ENCODE assay signal across 26 mouse cellular contexts in the genomic region with DNA sequence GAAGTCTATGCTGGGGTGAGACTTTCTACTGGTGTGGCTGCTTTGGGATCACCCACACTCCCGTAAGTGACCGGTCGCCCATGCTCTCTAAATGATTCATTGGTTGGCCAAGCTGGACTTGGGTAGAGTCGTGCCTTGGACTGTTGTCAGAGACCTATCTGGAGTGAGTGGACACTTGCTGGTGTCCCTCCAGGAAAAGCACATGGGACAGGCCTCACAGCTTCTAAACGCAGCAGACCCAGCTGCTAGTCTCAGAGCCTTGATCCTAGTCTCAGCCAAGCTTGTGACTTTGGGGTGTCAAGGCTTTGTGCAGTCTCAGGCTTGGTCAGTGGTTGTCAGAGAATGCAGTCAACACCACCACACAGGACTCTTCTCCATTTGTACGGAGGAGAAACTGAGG. TPM values are rescaled to one million over a fixed set of nuclear protein-coding genes. Genes with fewer than 3 reads are reported as not detected.
DNase-seq lines count a peak whose midpoint lies in the region; ATAC-seq and TF ChIP-seq lines count a peak whose summit lies in the region.
"Had no signal": no experiment of that assay in that cellular context is flagged by ENCODE, and none has a peak within 500 bp of the region (broad histone marks: within the 10 kb centered on the region; RNA-seq: fewer than 3 reads in every experiment).

No protein-coding gene starts in this region.

- no peak overlapping the region for H3K4me3 ChIP-seq in midbrain, embryonic 10.5 days
- H3K4me3 ChIP-seq in midbrain, embryonic 16.5 days (ENCODE audit: low read depth, low read length): no peak overlapping the region
- H3K4me3 ChIP-seq in heart, embryonic 11.5 days (ENCODE audit: low read depth, low read length): no peak overlapping the region
- no peak overlapping the region for H3K4me3 ChIP-seq in stomach, postnatal 0 days (ENCODE audit: low read depth, low read length)
- H3K4me3 ChIP-seq: embryonic facial prominence, embryonic 12.5 days; erythroblast, embryonic 14.5 days; left cerebral cortex, adult 2 months; midbrain, embryonic 15.5 days had no signal

- H3K36me3 ChIP-seq in midbrain, embryonic 10.5 days: no peaks in the 10 kb centered on the region
- no peaks in the 10 kb centered on the region for H3K36me3 ChIP-seq in midbrain, embryonic 16.5 days (ENCODE audit: control insufficient read depth, insufficient read depth, low read length)
- H3K36me3 ChIP-seq in heart, embryonic 11.5 days (ENCODE audit: control insufficient read depth, insufficient read depth, low read length): no peaks in the 10 kb centered on the region
- no peaks in the 10 kb centered on the region for H3K36me3 ChIP-seq in stomach, postnatal 0 days (ENCODE audit: control insufficient read depth, insufficient read depth, low read length)
- H3K36me3 ChIP-seq: embryonic facial prominence, embryonic 12.5 days; midbrain, embryonic 15.5 days had no signal

- no peak for ATAC-seq in midbrain, embryonic 16.5 days
- no peak for ATAC-seq in heart, embryonic 11.5 days (replicated peaks; ENCODE audit: insufficient number of reproducible peaks, low FRiP score, low TSS enrichment)
- ATAC-seq in stomach, postnatal 0 days (ENCODE audit: low FRiP score, low TSS enrichment): no peak
- ATAC-seq: CD4-positive, CD25-positive, alpha-beta regulatory T cell, adult 4 months; liver, postnatal 0 days; Patski had no signal

- intact Hi-C loops in heart, postnatal 10 days (cut with DNase I): no loop called here

- WGBS in midbrain, embryonic 10.5 days: 90% methylated on average over 6 of the region's 6 CpGs
- 95% methylated on average over 6 of the region's 6 CpGs for WGBS in midbrain, embryonic 16.5 days
- 83% methylated on average over 6 of the region's 6 CpGs for WGBS in heart, embryonic 11.5 days (ENCODE audit: insufficient replicate concordance)
- 82% methylated on average over 6 of the region's 6 CpGs for WGBS in stomach, postnatal 0 days

- H3K4me2 ChIP-seq in midbrain, embryonic 16.5 days (ENCODE audit: low read length): no peak overlapping the region
- no peak overlapping the region for H3K4me2 ChIP-seq in heart, embryonic 11.5 days
- peak overlapping the region; percentile 36; the same call in 1 of the 2 replicates for H3K4me2 ChIP-seq in stomach, postnatal 0 days (replicated peaks; ENCODE audit: low read depth)
- H3K4me2 ChIP-seq: embryonic facial prominence, embryonic 12.5 days; midbrain, embryonic 15.5 days had no signal

- no peak for TF ChIP-seq CTCF in stomach, postnatal 0 days (IDR thresholded peaks at IDR 0.05; ENCODE audit: low read depth)

- TF ChIP-seq EP300 in stomach, postnatal 0 days (optimal IDR thresholded peaks at IDR 0.05): no peak

- H3K9ac ChIP-seq in midbrain, embryonic 16.5 days (ENCODE audit: low read depth, low read length): no peak overlapping the region
- H3K9ac ChIP-seq in heart, embryonic 11.5 days (ENCODE audit: low read depth, low read length): no peak overlapping the region
- no peak overlapping the region for H3K9ac ChIP-seq in stomach, postnatal 0 days (ENCODE audit: low read length)
- H3K9ac ChIP-seq: embryonic facial prominence, embryonic 12.5 days; liver, postnatal 0 days; midbrain, embryonic 15.5 days had no signal

- no peak for DNase-seq in midbrain, embryonic 10.5 days (ENCODE audit: low spot score)
- peak; percentile 72 to 73 for DNase-seq in heart, postnatal 10 days
- no peak for DNase-seq in stomach, postnatal 0 days (ENCODE audit: low spot score)
- DNase-seq in kidney, adult 9 months: no peak
- DNase-seq in right cerebral cortex, postnatal 36 days (ENCODE audit: low spot score in 2 of 2): no peak
- no peak for DNase-seq in retina, postnatal 1 day
- DNase-seq: kidney, adult 18-20 months; kidney, postnatal 14 days; left cerebral cortex, postnatal 4 days; liver, postnatal 0 days; thymus, adult 18-20 months had no signal

- H3K9me3 ChIP-seq in midbrain, embryonic 10.5 days (replicated peaks): peaks cover 8% of the 10 kb centered on the region; the same call in 1 of the 2 replicates
- no peaks in the 10 kb centered on the region for H3K9me3 ChIP-seq in midbrain, embryonic 16.5 days (replicated peaks; ENCODE audit: control insufficient read depth, low read length, poor library complexity, severe bottlenecking)
- H3K9me3 ChIP-seq in heart, embryonic 11.5 days (replicated peaks; ENCODE audit: control insufficient read depth, low read length): no peaks in the 10 kb centered on the region
- H3K9me3 ChIP-seq in stomach, postnatal 0 days (ENCODE audit: control insufficient read depth, low read length): no peaks in the 10 kb centered on the region
- H3K9me3 ChIP-seq: embryonic facial prominence, embryonic 12.5 days; midbrain, embryonic 15.5 days had no signal

- peaks cover 6% of the 10 kb centered on the region; the same call in 1 of the 2 replicates for H3K27me3 ChIP-seq in midbrain, embryonic 10.5 days (ENCODE audit: low read depth, poor library complexity, severe bottlenecking)
- no peaks in the 10 kb centered on the region for H3K27me3 ChIP-seq in midbrain, embryonic 16.5 days (ENCODE audit: control insufficient read depth, insufficient read depth, low read depth, low read length)
- no peaks in the 10 kb centered on the region for H3K27me3 ChIP-seq in heart, embryonic 11.5 days (ENCODE audit: control insufficient read depth, insufficient read depth, low read length)
- no peaks in the 10 kb centered on the region for H3K27me3 ChIP-seq in stomach, postnatal 0 days (ENCODE audit: control insufficient read depth, insufficient read depth, low read length)
- H3K27me3 ChIP-seq: midbrain, embryonic 15.5 days had no signal

- 0 out of 2 replicates have a peak overlapping the region, but pooled peaks have one; percentile 64 for H3K27ac ChIP-seq in midbrain, embryonic 10.5 days (replicated peaks)
- H3K27ac ChIP-seq in midbrain, embryonic 16.5 days (ENCODE audit: low read length): no peak overlapping the region
- peak overlapping the region; percentile 77; the same call in 1 of the 2 replicates for H3K27ac ChIP-seq in heart, embryonic 11.5 days (ENCODE audit: low read depth, low read length)
- no peak overlapping the region for H3K27ac ChIP-seq in stomach, postnatal 0 days (replicated peaks)
- H3K27ac ChIP-seq: embryonic facial prominence, embryonic 12.5 days; left cerebral cortex, adult 2 months; midbrain, embryonic 15.5 days had no signal

- H3K4me1 ChIP-seq in midbrain, embryonic 10.5 days: peaks cover 10% of the 10 kb centered on the region
- H3K4me1 ChIP-seq in midbrain, embryonic 16.5 days (ENCODE audit: control insufficient read depth, insufficient read depth, low read length): no peaks in the 10 kb centered on the region
- H3K4me1 ChIP-seq in heart, embryonic 11.5 days (ENCODE audit: control insufficient read depth, insufficient read depth, low read length): peaks cover 8% of the 10 kb centered on the region
- no peaks in the 10 kb centered on the region for H3K4me1 ChIP-seq in stomach, postnatal 0 days (replicated peaks; ENCODE audit: control insufficient read depth, insufficient read depth)
- H3K4me1 ChIP-seq: embryonic facial prominence, embryonic 12.5 days; midbrain, embryonic 15.5 days had no signal

RNA-seq across cellular contexts. Expression of gene Asb2, which starts 3.1 kb away (rescaled TPM):
- 0.53 and 0.83 TPM in 2 replicates for polyA plus RNA-seq in midbrain, embryonic 10.5 days (2016; fragmentation: Nextera tagmentation; extraction: Ambion mirVana)
- 0.80 and 0.82 TPM in 2 replicates for polyA plus RNA-seq in midbrain, embryonic 16.5 days (2015; fragmentation: Nextera tagmentation; extraction: Ambion mirVana)
- 225 and 236 TPM in 2 replicates for polyA plus RNA-seq in heart, embryonic 11.5 days (2014; fragmentation: Nextera tagmentation; extraction: Ambion mirVana)
- 100 to 1,000 TPM; 406 to 430 TPM for total RNA-seq in heart, postnatal 10 days (2021)
- 17.4 and 20.2 TPM in 2 replicates for polyA plus RNA-seq in stomach, postnatal 0 days (2015; fragmentation: Nextera tagmentation; extraction: Ambion mirVana)
- total RNA-seq: hematopoietic stem cell, adult 5-6 weeks; neutrophil, adult 5-6 weeks had no signal

RNA-seq across cellular contexts. Expression of gene Otub2, which starts 35.7 kb away (rescaled TPM):
- 11.8 and 12.7 TPM in 2 replicates for polyA plus RNA-seq in midbrain, embryonic 10.5 days (2016; fragmentation: Nextera tagmentation; extraction: Ambion mirVana)
- 23.5 and 24.4 TPM in 2 replicates for polyA plus RNA-seq in midbrain, embryonic 16.5 days (2015; fragmentation: Nextera tagmentation; extraction: Ambion mirVana)
- polyA plus RNA-seq in heart, embryonic 11.5 days (2014; fragmentation: Nextera tagmentation; extraction: Ambion mirVana): 20.1 and 24.3 TPM in 2 replicates
- 1 to 10 TPM; 2.7 to 3.4 TPM for total RNA-seq in heart, postnatal 10 days (2021)
- polyA plus RNA-seq in stomach, postnatal 0 days (2015; fragmentation: Nextera tagmentation; extraction: Ambion mirVana): 18.8 and 20.1 TPM in 2 replicates

RNA-seq across cellular contexts. Expression of gene Fam181a, which starts 42.0 kb away (rescaled TPM):
- 52.7 and 54.9 TPM in 2 replicates for polyA plus RNA-seq in midbrain, embryonic 10.5 days (2016; fragmentation: Nextera tagmentation; extraction: Ambion mirVana)
- polyA plus RNA-seq in midbrain, embryonic 16.5 days (2015; fragmentation: Nextera tagmentation; extraction: Ambion mirVana): 5.3 and 7.7 TPM in 2 replicates
- not detected in 2 replicates for polyA plus RNA-seq in heart, embryonic 11.5 days (2014; fragmentation: Nextera tagmentation; extraction: Ambion mirVana)
- not detected for total RNA-seq in heart, postnatal 10 days (2021)
- not detected in 2 replicates for polyA plus RNA-seq in stomach, postnatal 0 days (2015; fragmentation: Nextera tagmentation; extraction: Ambion mirVana)
- total RNA-seq: adrenal gland, postnatal 10 days; ES-E14; hematopoietic stem cell, adult 5-6 weeks; liver, adult 2 months; megakaryocyte, adult 5-6 weeks; neutrophil, adult 5-6 weeks had no signal
- polyA plus RNA-seq: CD4-positive, CD25-positive, alpha-beta regulatory T cell, adult 4 months; erythroblast, embryonic 14.5 days; liver, adult 2 months; liver, postnatal 0 days; Patski; stomach, embryonic 14.5 days had no signal

RNA-seq across cellular contexts. Expression of gene 9330161L09Rik, which starts 54.9 kb away (rescaled TPM):
- 0.47 and 0.89 TPM in 2 replicates for polyA plus RNA-seq in midbrain, embryonic 10.5 days (2016; fragmentation: Nextera tagmentation; extraction: Ambion mirVana)
- polyA plus RNA-seq in midbrain, embryonic 16.5 days (2015; fragmentation: Nextera tagmentation; extraction: Ambion mirVana): 1.2 and 1.4 TPM in 2 replicates
- 0.52 and 0.53 TPM in 2 replicates for polyA plus RNA-seq in heart, embryonic 11.5 days (2014; fragmentation: Nextera tagmentation; extraction: Ambion mirVana)
- total RNA-seq in heart, postnatal 10 days (2021): 1 to 10 TPM in 1 of 2 experiments, under 1 TPM in 1; 0.97 to 1.8 TPM
- polyA plus RNA-seq in stomach, postnatal 0 days (2015; fragmentation: Nextera tagmentation; extraction: Ambion mirVana): 0.18 and 0.27 TPM in 2 replicates
- polyA plus RNA-seq: erythroblast, embryonic 14.5 days; liver, postnatal 0 days had no signal

Comparison
In these comparisons a context has a peak if more than half of its experiments do, and no peak if none do; other contexts are left out.
1. H3K27ac ChIP-seq: peak in midbrain, embryonic 10.5 days (single experiment) and heart, embryonic 11.5 days (single experiment); none in midbrain, embryonic 16.5 days (single experiment) and stomach, postnatal 0 days (single experiment).
2. DNase-seq: peak in heart, postnatal 10 days (2 of 2); none in midbrain, embryonic 10.5 days (single experiment), stomach, postnatal 0 days (single experiment), kidney, adult 9 months (single experiment), right cerebral cortex, postnatal 36 days (0 of 2) and retina, postnatal 1 day (single experiment).
3. RNA of gene Asb2, which starts 3.1 kb away (polyA plus RNA-seq): 225 to 236 TPM in heart, embryonic 11.5 days; 17.4 to 20.2 TPM in stomach, postnatal 0 days, 0.80 to 0.82 TPM in midbrain, embryonic 16.5 days and 0.53 to 0.83 TPM in midbrain, embryonic 10.5 days; every median in the first group is over 10 times any median in the second.